Mouse (Mus musculus) left cerebral cortex, postnatal 36 days (tissue): ENCODE measurements around the gene Gm21970. TPM values are rescaled to one million over a fixed set of nuclear protein-coding genes. Genes with fewer than 3 reads are reported as not detected.

ENCODE experiments used
- DNase-seq, 2 experiments: peaks; one replicate each; pipeline ENCODE4 v3.0.0; 2021 to 2022; ENCODE audit warnings: low spot score in 2 of 2, mixed read lengths in 1 of 2
- intact Hi-C: fragments of 180-260 bp; cut with DNase I; formaldehyde crosslinking; loops from one replicate; pipeline ENCODE4 v1.15.1; 2025
- total RNA-seq, 2 experiments: library from RNA; stranded (reverse); gene quantifications; 2 replicates each; pipeline ENCODE4 v1.2.3; 2021

Gene Gm21970
- total RNA-seq, result not detected

- intact Hi-C loops, result no loop called here
- DNase-seq, result no peak
Observed at GRCm38 (mm10) chr16:91391421-91391820, at the start of gene Gm21970. Gm21970 (plus strand) TSS chr16:91391721.

- intact Hi-C loops, result loop anchor here (5.0 kb wide), 1 partner anchor 184 kb away; no protein-coding TSS in a partner anchor
- DNase-seq, result no peak
Observed at GRCm38 (mm10) chr16:91346491-91346890, 45.0 kb upstream of the Gm21970 start.

GRCm38 (mm10) chr16:91347491-91348263 is 43.8 kb upstream of the Gm21970 start:
- intact Hi-C loops, result loop anchor here (5.0 kb wide), 1 partner anchor 185 kb away; no protein-coding TSS in a partner anchor
- no peak for DNase-seq

GRCm38 (mm10) chr16:91348264-91348565 is 43.3 kb upstream of the Gm21970 start:
- no peak for DNase-seq
- intact Hi-C loops, result loop anchor here (5.0 kb wide), 1 partner anchor 186 kb away; no protein-coding TSS in a partner anchor

GRCm38 (mm10) chr16:91348588-91349330 is 42.8 kb upstream of the Gm21970 start:
- intact Hi-C loops, result loop anchor here (5.0 kb wide), 1 partner anchor 186 kb away; no protein-coding TSS in a partner anchor
- no peak for DNase-seq

- intact Hi-C loops, result loop anchor here (1.0 kb wide), 1 partner anchor 271 kb away; no protein-coding TSS in a partner anchor
- peak; percentile 63 to 71 for DNase-seq
Observed at GRCm38 (mm10) chr16:91352084-91352562, 39.4 kb upstream of the Gm21970 start.

GRCm38 (mm10) chr16:91352749-91353148 is 38.8 kb upstream of the Gm21970 start:
- intact Hi-C loops, result loop anchor here (1.0 kb wide), 1 partner anchor 271 kb away; no protein-coding TSS in a partner anchor
- no peak for DNase-seq

GRCm38 (mm10) chr16:91353177-91353576 is 38.3 kb upstream of the Gm21970 start:
- intact Hi-C loops, result no loop called here
- no peak for DNase-seq

- intact Hi-C loops, result no loop called here
Observed at GRCm38 (mm10) chr16:91353638-91354037, 37.9 kb upstream of the Gm21970 start.

GRCm38 (mm10) chr16:91354599-91354998 is 36.9 kb upstream of the Gm21970 start:
- intact Hi-C loops, result no loop called here
- no peak for DNase-seq

More at GRCm38 (mm10) chr16:91353638-91354037, 37.9 kb upstream of the Gm21970 start:
- DNase-seq, result no peak

GRCm38 (mm10) chr16:91355160-91355559 is 36.4 kb upstream of the Gm21970 start:
- DNase-seq, result no peak
- intact Hi-C loops, result no loop called here

- DNase-seq, result no peak
- intact Hi-C loops, result no loop called here
Observed at GRCm38 (mm10) chr16:91356760-91357525, 34.6 kb upstream of the Gm21970 start.

GRCm38 (mm10) chr16:91357526-91357900 is 34.0 kb upstream of the Gm21970 start:
- intact Hi-C loops, result no loop called here
- no peak for DNase-seq

GRCm38 (mm10) chr16:91358555-91358954 is 33.0 kb upstream of the Gm21970 start:
- DNase-seq, result no peak
- intact Hi-C loops, result no loop called here

- no peak for DNase-seq
- intact Hi-C loops, result no loop called here
Observed at GRCm38 (mm10) chr16:91359531-91359930, 32.0 kb upstream of the Gm21970 start.

- no peak for DNase-seq
- intact Hi-C loops, result loop anchor here (5.0 kb wide), 3 partner anchors 37 to 152 kb away; no protein-coding TSS in a partner anchor
Observed at GRCm38 (mm10) chr16:91360162-91360561, 31.4 kb upstream of the Gm21970 start.

GRCm38 (mm10) chr16:91362006-91362405 is 29.5 kb upstream of the Gm21970 start:
- DNase-seq, result no peak
- intact Hi-C loops, result loop anchor here (5.0 kb wide), 3 partner anchors 35 to 150 kb away; no protein-coding TSS in a partner anchor

- intact Hi-C loops, result loop anchor here (5.0 kb wide), 3 partner anchors 35 to 150 kb away; no protein-coding TSS in a partner anchor
- no peak for DNase-seq
Observed at GRCm38 (mm10) chr16:91362616-91363272, 28.8 kb upstream of the Gm21970 start.

GRCm38 (mm10) chr16:91363483-91363882 is 28.0 kb upstream of the Gm21970 start:
- no peak for DNase-seq
- intact Hi-C loops, result loop anchor here (5.0 kb wide), 3 partner anchors 34 to 149 kb away; no protein-coding TSS in a partner anchor
